Mouse (Mus musculus) monocyte, adult 5-6 weeks (primary cell): ENCODE measurements around the gene Wfdc21. TPM values are rescaled to one million over a fixed set of nuclear protein-coding genes. Genes with fewer than 3 reads are reported as not detected.

Source experiments
- ATAC-seq: fragments of 153-309, 156-312 bp; replicated peaks from 2 replicates; pipeline ENCODE4 v1.8.0; 2017; ENCODE audit warnings: mild to moderate bottlenecking; ENCODE audit not compliant: low TSS enrichment, insufficient number of reproducible peaks, severe bottlenecking, poor library complexity, low FRiP score
- total RNA-seq: library from RNA; stranded (forward); fragments of 200-1000, 200-491, 200-594 nt; gene quantifications from 3 replicates; pipeline ENCODE4 v1.2.3, GENCODE M21; 2017

Gene Wfdc21
- total RNA-seq, 1 experiment from 2014 or later = 0.95 TPM

GRCm38 (mm10) chr11:83792316-83792914 lies 45.7 kb downstream of the Wfdc21 start:
- ATAC-seq = no peak

- ATAC-seq = no peak
Measured at GRCm38 (mm10) chr11:83793264-83793663, 46.5 kb downstream of the Wfdc21 start.

- no peak for ATAC-seq
Measured at GRCm38 (mm10) chr11:83796112-83796511, 49.4 kb downstream of the Wfdc21 start.

- ATAC-seq = no peak
Measured at GRCm38 (mm10) chr11:83796980-83797608, 50.4 kb downstream of the Wfdc21 start.

GRCm38 (mm10) chr11:83799871-83800430 lies 53.2 kb downstream of the Wfdc21 start:
- no peak for ATAC-seq

- ATAC-seq = no peak
Measured at GRCm38 (mm10) chr11:83802166-83802565, 55.4 kb downstream of the Wfdc21 start.

Other genes with a start within 250 kb of the Wfdc21 start
- 7.9 to 25.0 TPM (median 9.1 TPM) in 3 replicates for gene Heatr9, start 224.8 kb upstream of the Wfdc21 start, total RNA-seq
- 781 to 2,479 TPM (median 803 TPM) in 3 replicates for gene Ccl5, start 216.4 kb upstream of the Wfdc21 start, total RNA-seq
- gene Ccl9, start 168.3 kb upstream of the Wfdc21 start, total RNA-seq = 98.1 to 442 TPM (median 354 TPM) in 3 replicates
- 235 to 1,319 TPM (median 1,123 TPM) in 3 replicates for gene Ccl6, start 153.9 kb upstream of the Wfdc21 start, total RNA-seq
- gene Rpl9-ps1, start 101.3 kb upstream of the Wfdc21 start, total RNA-seq = 1.3 TPM in 1 of 3 replicates, not detected in the others
- gene Ccl3, start 97.6 kb upstream of the Wfdc21 start, total RNA-seq = 448 to 606 TPM (median 547 TPM) in 3 replicates
- gene Ccl4, start 84.4 kb upstream of the Wfdc21 start, total RNA-seq = 523 to 801 TPM (median 669 TPM) in 3 replicates
- 8.1 to 15.4 TPM (median 14.2 TPM) in 3 replicates for gene Wfdc17, start 42.9 kb upstream of the Wfdc21 start, total RNA-seq
- gene Wfdc18, start 37.9 kb upstream of the Wfdc21 start, total RNA-seq = 4.7 TPM in 1 of 3 replicates, not detected in the others
- 12.9 to 19.4 TPM (median 16.7 TPM) in 3 replicates for gene Heatr6, start 6.8 kb downstream of the Wfdc21 start, total RNA-seq
- gene Hnf1b, start 103.1 kb downstream of the Wfdc21 start, total RNA-seq = not detected in 3 replicates
- 69.7 to 99.0 TPM (median 93.0 TPM) in 3 replicates for gene Ddx52, start 195.1 kb downstream of the Wfdc21 start, total RNA-seq
- gene Synrg, start 217.5 kb downstream of the Wfdc21 start, total RNA-seq = 18.2 to 41.1 TPM (median 27.7 TPM) in 3 replicates